ENCODE assay signal across 8 mouse cellular contexts in the genomic region with DNA sequence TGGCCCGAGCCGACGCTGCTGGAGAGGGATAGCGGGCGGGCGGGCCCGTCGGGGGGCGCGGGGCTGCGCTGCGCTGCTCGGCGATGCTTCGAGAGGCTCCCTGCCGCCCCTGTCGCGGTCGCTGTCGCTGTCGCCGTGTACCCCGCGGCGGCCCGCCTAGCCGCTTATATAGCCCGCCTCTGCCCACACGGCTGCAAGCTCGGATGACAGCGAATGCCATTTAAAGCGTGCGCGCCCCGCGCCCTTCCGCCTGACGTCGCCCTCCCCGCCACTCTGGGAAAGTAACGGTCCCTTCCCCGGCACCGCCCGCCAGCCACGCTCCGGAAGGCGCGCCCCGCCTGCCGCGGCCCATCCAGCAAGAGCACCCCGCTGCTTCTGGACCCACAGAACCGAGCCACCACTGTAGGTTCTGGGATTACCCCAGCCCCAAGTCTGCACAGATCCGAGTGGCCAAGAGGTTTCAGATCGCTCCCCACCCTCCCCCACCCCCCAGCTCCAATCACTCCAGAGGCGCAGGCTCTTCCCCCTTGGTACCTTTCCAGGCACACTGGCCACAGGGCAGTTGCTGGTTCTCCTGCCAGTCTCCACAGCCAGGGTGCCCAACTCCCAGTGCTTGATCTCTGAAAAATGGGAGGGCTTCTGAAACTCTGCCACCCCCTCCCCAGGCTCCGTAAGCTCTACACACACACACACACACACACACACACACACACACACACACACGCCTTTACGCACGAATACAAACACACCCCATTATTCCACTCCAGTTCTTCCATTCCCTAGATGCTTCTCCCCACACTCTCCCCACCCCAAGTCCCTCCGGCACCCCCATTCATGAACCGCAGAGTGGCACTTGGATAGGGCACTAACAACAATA. TPM values are rescaled to one million over a fixed set of nuclear protein-coding genes. Genes with fewer than 3 reads are reported as not detected.
DNase-seq lines count a peak whose midpoint lies in the region; ATAC-seq lines count a peak whose summit lies in the region.

A gene (minus strand): TSS at position 294 of the 877 bp plus-strand sequence.

- peak within 1 kb of the TSS; percentile 72 for H3K4me3 ChIP-seq in forebrain, embryonic 13.5 days
- peak within 1 kb of the TSS; percentile 76 for H3K4me3 ChIP-seq in heart, embryonic 15.5 days
- H3K4me3 ChIP-seq in liver, embryonic 12.5 days, result peak within 1 kb of the TSS; percentile 52
- peak within 1 kb of the TSS; percentile 68 for H3K4me3 ChIP-seq in neural tube, embryonic 13.5 days

- H3K9me3 ChIP-seq in forebrain, embryonic 13.5 days (replicated peaks), result no peaks in the 10 kb centered on the region
- H3K9me3 ChIP-seq in heart, embryonic 15.5 days (replicated peaks), result no peaks in the 10 kb centered on the region
- no peaks in the 10 kb centered on the region for H3K9me3 ChIP-seq in liver, embryonic 12.5 days (replicated peaks)
- H3K9me3 ChIP-seq in neural tube, embryonic 13.5 days, result no peaks in the 10 kb centered on the region

- peak; percentile 18 to 49 for DNase-seq in urinary bladder, adult 18-20 months (ENCODE audit: low spot score in 2 of 2)
- DNase-seq in urinary bladder, postnatal 10 days (ENCODE audit: low spot score), result no peak
- DNase-seq in kidney, postnatal 14 days, result peak; percentile 91
- peak; percentile 42 for DNase-seq in thymus, postnatal 25 days

- H3K27me3 ChIP-seq in forebrain, embryonic 13.5 days, result 0 out of 2 replicates have a peak, but pooled peaks cover 3% of the 10 kb centered on the region
- H3K27me3 ChIP-seq in heart, embryonic 15.5 days, result peaks cover 46% of the 10 kb centered on the region
- peaks cover 92% of the 10 kb centered on the region for H3K27me3 ChIP-seq in liver, embryonic 12.5 days (replicated peaks)
- peaks cover 51% of the 10 kb centered on the region for H3K27me3 ChIP-seq in neural tube, embryonic 13.5 days

- no peaks in the 10 kb centered on the region for H3K36me3 ChIP-seq in forebrain, embryonic 13.5 days (ENCODE audit: poor library complexity, severe bottlenecking)
- no peaks in the 10 kb centered on the region for H3K36me3 ChIP-seq in heart, embryonic 15.5 days
- H3K36me3 ChIP-seq in liver, embryonic 12.5 days, result no peaks in the 10 kb centered on the region
- no peaks in the 10 kb centered on the region for H3K36me3 ChIP-seq in neural tube, embryonic 13.5 days

- H3K4me2 ChIP-seq in forebrain, embryonic 13.5 days, result peak within 1 kb of the TSS; percentile 98
- peak within 1 kb of the TSS; percentile 99 for H3K4me2 ChIP-seq in heart, embryonic 15.5 days
- peak within 1 kb of the TSS; percentile 73 for H3K4me2 ChIP-seq in liver, embryonic 12.5 days
- peak within 1 kb of the TSS; percentile 93 for H3K4me2 ChIP-seq in neural tube, embryonic 13.5 days

- H3K27ac ChIP-seq in forebrain, embryonic 13.5 days, result peak within 1 kb of the TSS; percentile 97
- H3K27ac ChIP-seq in heart, embryonic 15.5 days, result peak within 1 kb of the TSS; percentile 60
- no peak within 1 kb of the TSS for H3K27ac ChIP-seq in liver, embryonic 12.5 days
- peak within 1 kb of the TSS; percentile 85 for H3K27ac ChIP-seq in neural tube, embryonic 13.5 days (replicated peaks)

- peak within 1 kb of the TSS; percentile 98 for H3K9ac ChIP-seq in forebrain, embryonic 13.5 days
- peak within 1 kb of the TSS; percentile 71 for H3K9ac ChIP-seq in heart, embryonic 15.5 days
- H3K9ac ChIP-seq in liver, embryonic 12.5 days, result peak within 1 kb of the TSS; percentile 41
- H3K9ac ChIP-seq in neural tube, embryonic 13.5 days, result peak within 1 kb of the TSS; percentile 89

- WGBS in forebrain, embryonic 13.5 days, result 2% methylated on average over 40 of the region's 62 CpGs
- 8% methylated on average over 52 of the region's 62 CpGs for WGBS in heart, embryonic 15.5 days
- whole genome bisulfite sequencing in liver, embryonic 12.5 days (ENCODE audit: insufficient replicate concordance), result 12% methylated on average over 36 of the region's 62 CpGs
- 1% methylated on average over 58 of the region's 62 CpGs for WGBS in neural tube, embryonic 13.5 days

- peak; percentile 82 for ATAC-seq in forebrain, embryonic 13.5 days
- ATAC-seq in heart, embryonic 15.5 days (replicated peaks; ENCODE audit: insufficient number of reproducible peaks, insufficient read depth, low FRiP score, low read depth), result peak; percentile 72
- no peak for ATAC-seq in liver, embryonic 12.5 days
- peak; percentile 70 for ATAC-seq in neural tube, embryonic 13.5 days (ENCODE audit: low read depth)

- H3K4me1 ChIP-seq in forebrain, embryonic 13.5 days, result peaks cover 40% of the 10 kb centered on the region
- peaks cover 28% of the 10 kb centered on the region for H3K4me1 ChIP-seq in heart, embryonic 15.5 days (replicated peaks)
- peaks cover 4% of the 10 kb centered on the region; the same call in 1 of the 2 replicates for H3K4me1 ChIP-seq in liver, embryonic 12.5 days
- peaks cover 44% of the 10 kb centered on the region for H3K4me1 ChIP-seq in neural tube, embryonic 13.5 days (replicated peaks)

RNA-seq across cellular contexts. Expression of the gene that starts here (rescaled TPM):
- 17.7 and 22.3 TPM in 2 replicates for polyA plus RNA-seq in forebrain, embryonic 13.5 days (2015; fragmentation: Nextera tagmentation; extraction: Ambion mirVana)
- 7.6 and 9.4 TPM in 2 replicates for polyA plus RNA-seq in heart, embryonic 15.5 days (2015; fragmentation: Nextera tagmentation; extraction: Ambion mirVana)
- polyA plus RNA-seq in liver, embryonic 12.5 days (2016; fragmentation: Nextera tagmentation; extraction: Ambion mirVana), result 3.2 and 3.8 TPM in 2 replicates
- 10.7 and 11.0 TPM in 2 replicates for polyA plus RNA-seq in neural tube, embryonic 13.5 days (2015; fragmentation: Nextera tagmentation; extraction: Ambion mirVana)

Comparison
In these comparisons a context has a peak if more than half of its experiments do, and no peak if none do; other contexts are left out.
1. H3K9ac ChIP-seq: peak in every context shown above with its lines; median percentile 98 in forebrain, embryonic 13.5 days; 89 in neural tube, embryonic 13.5 days; 71 in heart, embryonic 15.5 days; 41 in liver, embryonic 12.5 days.